Mouse (Mus musculus) bone marrow macrophage, adult 2 months (primary cell): ENCODE measurements at regions not wholly inside any gene's neighbourhood (a gene's known extent, or its start where the extent isn't known, plus 50 kb on each side); places are given as distances from the start of the nearest gene placed in this dataset.

Experiments
- CTCF ChIP-seq: IDR thresholded peaks from 2 replicates; pipeline ENCODE4 v1.5.1; 2012; ENCODE audit warnings: low read depth, mild to moderate bottlenecking, low read length, moderate library complexity
- POLR2A ChIP-seq: IDR thresholded peaks from 2 replicates; pipeline ENCODE4 v1.6.1; 2012; ENCODE audit warnings: mild to moderate bottlenecking, low read depth, low read length, borderline replicate concordance

- TF ChIP-seq CTCF (no peak), POLR2A (no peak)
These were observed 497.2 kb upstream of the Smim15 start for GRCm38 (mm10) chr13:107547073-107547472.
